Mouse (Mus musculus) cortical plate, adult 2 months (tissue): ENCODE measurements around the gene Dclre1a. TPM values are rescaled to one million over a fixed set of nuclear protein-coding genes. Genes with fewer than 3 reads are reported as not detected.
A peak's percentile ranks its signal among the peaks of the same experiment; 100 is the strongest.

ENCODE experiments used
- H3K27ac ChIP-seq: fragments of 200-500 bp; 2 replicates; pipeline ENCODE4 v1.5.1; 2012; ENCODE audit warnings: low read length, control low read depth, inconsistent platforms; ENCODE audit not compliant: insufficient read depth
- H3K4me1 ChIP-seq: fragments of 200-500 bp; 2 replicates; pipeline ENCODE4 v1.6.1; 2011; ENCODE audit warnings: low read length; ENCODE audit not compliant: control insufficient read depth, insufficient read depth
- H3K4me3 ChIP-seq: fragments of 200-500 bp; 2 replicates; pipeline ENCODE4 v1.5.1; 2011; ENCODE audit warnings: mild to moderate bottlenecking, low read length, control low read depth; ENCODE audit not compliant: insufficient read depth
- CTCF ChIP-seq: fragments of 200-500 bp; IDR thresholded peaks from 2 replicates; pipeline ENCODE4 v1.5.1; 2011; ENCODE audit warnings: mild to moderate bottlenecking, control low read depth, low read length; ENCODE audit not compliant: insufficient read depth; ENCODE audit errors: extremely low read depth
- POLR2A ChIP-seq: fragments of 200-500 bp; IDR thresholded peaks from 2 replicates; pipeline ENCODE4 v1.6.1; 2011; ENCODE audit warnings: mild to moderate bottlenecking, low read length, control low read depth; ENCODE audit not compliant: insufficient read depth; ENCODE audit errors: extremely low read depth
- polyA plus RNA-seq: library from polyadenylated mRNA; depleted of rRNA; stranded (reverse); fragments of >200 nt; gene quantifications from 2 replicates; pipeline ENCODE4 v1.2.3, GENCODE M21; 2012; rRNA removed

Dclre1a gene
- 7.1 and 10.4 TPM in 2 replicates for polyA plus RNA-seq

GRCm38 (mm10) chr19:56547456-56548229, at the start of gene Dclre1a:
Gene Dclre1a, minus strand, starts transcription at chr19:56548222.
- Histone ChIP-seq H3K27ac (peak within 1 kb of the TSS; percentile 83), H3K4me1 (peaks cover 5% of the 10 kb centered on the region), H3K4me3 (peak within 1 kb of the TSS; percentile 98)
- no peak for TF ChIP-seq CTCF
- 0 out of 2 replicates have a peak, but pooled peaks have one; percentile 27 for TF ChIP-seq POLR2A

- peaks cover 6% of the 10 kb centered on the region for H3K4me1 ChIP-seq
- no peak overlapping the region for H3K4me3 ChIP-seq
- no peak overlapping the region for H3K27ac ChIP-seq
- TF ChIP-seq POLR2A (no peak), CTCF (no peak)
These were observed 44.5 kb upstream of the Dclre1a start for GRCm38 (mm10) chr19:56592472-56592871.

DNA sequence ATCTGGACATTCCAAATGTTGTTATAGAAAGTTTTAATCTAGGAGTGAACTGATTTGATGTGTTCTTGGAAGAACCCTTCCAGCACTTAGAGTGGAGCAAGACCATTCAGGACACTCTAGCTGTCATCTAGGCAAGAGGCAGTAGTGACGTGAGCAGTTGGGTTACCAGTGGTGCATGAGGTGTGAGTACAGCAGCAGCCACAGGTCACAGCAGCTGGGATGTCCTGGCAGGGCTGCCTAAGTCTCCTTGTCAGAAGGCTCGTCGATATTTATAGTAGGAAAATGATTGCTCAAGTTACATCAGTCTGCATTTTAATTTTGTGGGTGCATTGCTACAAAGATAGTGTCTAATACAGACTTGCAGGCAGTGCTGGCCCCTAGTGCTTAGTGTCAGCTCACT, 42.2 kb upstream of the Dclre1a start:
- Histone ChIP-seq H3K27ac (no peak overlapping the region), H3K4me1 (peaks cover 6% of the 10 kb centered on the region), H3K4me3 (no peak overlapping the region)
- no peak for TF ChIP-seq POLR2A
- no peak for TF ChIP-seq CTCF

GRCm38 (mm10) chr19:56589455-56589854, 41.4 kb upstream of the Dclre1a start:
- TF ChIP-seq CTCF, result no peak
- no peak for TF ChIP-seq POLR2A
- Histone ChIP-seq H3K4me3 (no peak overlapping the region), H3K4me1 (peaks cover 6% of the 10 kb centered on the region), H3K27ac (no peak overlapping the region)

DNA sequence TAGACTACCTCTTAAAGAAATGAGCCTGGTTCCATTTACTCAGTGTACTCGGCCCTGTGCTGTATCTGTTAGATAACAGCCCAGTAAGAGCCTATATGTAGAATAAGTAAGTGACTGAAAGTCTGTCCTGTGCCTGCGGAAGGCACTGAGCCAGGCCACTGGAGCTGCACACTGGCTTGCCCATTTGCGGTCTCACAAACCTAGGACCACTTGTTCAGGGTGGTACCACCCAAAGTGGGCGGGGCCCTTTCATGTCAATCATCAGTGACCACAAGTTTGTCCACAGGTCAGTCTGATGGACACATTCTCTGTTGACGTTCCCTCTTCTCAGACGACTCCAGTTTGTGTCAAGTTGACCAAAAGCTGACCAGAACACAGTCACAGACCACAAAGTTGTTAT, 41.0 kb upstream of the Dclre1a start:
- Histone ChIP-seq H3K4me1 (peaks cover 6% of the 10 kb centered on the region), H3K4me3 (no peak overlapping the region), H3K27ac (no peak overlapping the region)
- TF ChIP-seq CTCF (no peak), POLR2A (no peak)

- H3K4me1 ChIP-seq, result peaks cover 6% of the 10 kb centered on the region
- TF ChIP-seq CTCF (no peak), POLR2A (no peak)
- H3K4me3 ChIP-seq, result no peak overlapping the region
- H3K27ac ChIP-seq, result no peak overlapping the region
These were observed 40.2 kb upstream of the Dclre1a start for GRCm38 (mm10) chr19:56588205-56588626.

DNA sequence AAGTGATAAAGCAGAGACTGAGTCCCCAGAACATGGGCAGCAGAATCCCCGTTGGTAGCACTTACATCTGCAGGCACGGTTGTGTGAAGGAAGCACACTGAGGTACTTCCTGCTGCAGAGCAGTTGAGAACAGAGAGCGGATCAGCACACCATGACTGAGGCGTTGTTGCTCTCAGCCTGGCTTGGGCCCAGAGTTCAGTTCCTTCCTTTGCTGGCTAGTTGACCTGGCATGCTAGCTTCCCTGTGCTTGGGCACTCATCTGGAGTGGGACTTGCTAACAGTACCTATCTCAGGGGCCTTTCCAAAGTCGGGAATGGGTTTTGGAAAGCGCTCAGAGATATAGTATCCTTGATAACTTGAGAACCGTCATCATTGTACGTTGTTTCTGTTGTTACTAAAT, 38.3 kb upstream of the Dclre1a start:
- no peak overlapping the region for H3K4me3 ChIP-seq
- no peak overlapping the region for H3K27ac ChIP-seq
- no peak for TF ChIP-seq POLR2A
- TF ChIP-seq CTCF, result no peak
- H3K4me1 ChIP-seq, result peaks cover 10% of the 10 kb centered on the region

DNA sequence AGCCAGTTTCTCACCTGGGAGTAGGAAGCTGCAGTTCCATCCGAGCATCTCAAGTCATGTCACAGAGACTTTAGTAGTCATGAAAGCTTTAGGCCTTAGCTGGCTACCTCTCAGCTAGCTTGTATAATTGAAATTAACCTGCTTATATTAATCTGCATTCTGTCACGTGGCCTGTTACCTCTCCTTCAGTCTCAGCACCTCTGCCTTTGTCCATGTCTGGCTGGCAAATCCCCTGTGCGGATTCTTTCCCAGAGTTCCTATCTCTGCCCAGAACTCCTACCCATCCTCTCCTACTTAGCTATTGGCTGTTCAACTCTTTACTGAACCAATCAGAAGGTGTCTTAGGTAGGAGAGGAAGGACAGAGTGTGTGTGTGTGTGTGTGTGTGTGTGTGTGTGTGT, 36.3 kb upstream of the Dclre1a start:
- H3K27ac ChIP-seq, result no peak overlapping the region
- TF ChIP-seq CTCF (no peak), POLR2A (no peak)
- H3K4me1 ChIP-seq, result peaks cover 10% of the 10 kb centered on the region
- no peak overlapping the region for H3K4me3 ChIP-seq

- no peak overlapping the region for H3K27ac ChIP-seq
- no peak for TF ChIP-seq CTCF
- H3K4me3 ChIP-seq, result no peak overlapping the region
- peaks cover 8% of the 10 kb centered on the region for H3K4me1 ChIP-seq
These were observed 35.8 kb upstream of the Dclre1a start for GRCm38 (mm10) chr19:56583785-56584184.

DNA sequence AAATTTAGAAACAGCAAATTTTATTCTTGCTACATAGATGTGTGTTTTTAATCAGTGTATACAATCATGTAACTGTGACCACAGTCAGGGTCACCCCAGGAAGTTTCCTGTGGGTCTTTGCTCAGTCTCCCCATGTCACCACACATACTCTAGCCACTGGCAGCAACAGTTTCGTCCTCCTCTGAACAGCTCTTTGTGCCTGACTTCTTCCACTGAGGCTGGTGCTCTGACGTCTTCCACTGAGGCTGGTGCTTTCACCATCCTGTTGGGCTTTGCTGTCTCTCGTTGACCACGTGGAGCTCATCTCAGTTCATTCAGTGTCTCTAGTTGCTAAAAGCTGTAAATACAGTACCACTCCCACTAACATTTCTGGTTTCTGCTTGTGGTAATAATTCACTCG, 34.0 kb upstream of the Dclre1a start:
- H3K27ac ChIP-seq, result no peak overlapping the region
- peaks cover 4% of the 10 kb centered on the region for H3K4me1 ChIP-seq
- H3K4me3 ChIP-seq, result no peak overlapping the region
- TF ChIP-seq POLR2A (no peak), CTCF (no peak)
